Mouse (Mus musculus): ENCODE measurements around the gene Zer1. TPM values are rescaled to one million over a fixed set of nuclear protein-coding genes. Genes with fewer than 3 reads are reported as not detected.
"Not testable (repeated sequence)": the region's sequence is repeated elsewhere in the genome, so short reads cannot be mapped to it uniquely, and the experiment has no call there.

The Zer1 gene
- polyA plus RNA-seq (2014; fragmentation: Nextera tagmentation; extraction: Ambion mirVana): 5.1 and 6.0 TPM in 2 replicates

DNA sequence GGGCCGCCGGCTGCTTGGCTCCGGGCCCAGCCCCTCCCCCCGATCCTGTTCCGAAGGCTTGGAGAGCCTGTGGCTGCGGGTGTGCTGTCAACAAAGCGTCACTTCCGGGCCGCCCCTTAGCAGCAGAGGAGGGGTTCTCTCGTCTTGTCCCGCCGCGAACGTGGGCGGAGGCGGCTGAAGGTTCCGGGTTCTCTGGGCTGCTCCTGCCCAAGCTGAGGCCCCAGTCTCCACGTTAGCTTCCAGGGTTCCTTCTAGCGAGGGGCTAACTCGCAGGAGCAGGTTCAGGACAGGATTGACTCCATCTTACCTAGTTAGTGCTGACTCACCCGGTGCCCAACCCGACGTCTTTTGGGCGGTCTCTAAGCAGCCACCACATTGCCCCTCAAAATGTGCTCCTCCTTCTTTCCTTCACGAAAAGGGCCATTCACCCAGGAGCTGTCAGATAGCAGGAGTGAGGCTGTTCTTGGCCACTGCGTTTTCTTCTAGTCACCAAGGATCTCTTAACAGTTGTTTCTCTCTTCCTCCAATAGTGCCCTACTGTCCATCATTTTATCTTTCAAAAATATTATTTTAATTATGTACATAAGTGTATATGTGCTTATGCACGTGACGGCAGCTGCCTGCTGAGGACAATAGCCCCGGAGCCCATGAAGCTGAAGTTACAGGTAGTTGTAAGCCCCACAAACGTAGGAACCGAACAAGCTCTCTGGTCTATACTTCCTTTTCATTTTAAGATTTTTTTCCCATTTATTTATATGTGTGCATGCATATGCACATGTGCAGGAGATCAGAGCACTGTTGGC, at the start of gene Zer1:
Zer1 (minus strand) TSS at position 114 of the 803 bp plus-strand sequence.
- no peaks in the 10 kb centered on the region for H3K9me3 ChIP-seq (ENCODE audit: control insufficient read depth, low read length)
- no peaks in the 10 kb centered on the region for H3K36me3 ChIP-seq (ENCODE audit: control insufficient read depth, insufficient read depth, low read length)
- peak within 1 kb of the TSS; percentile 64 for H3K27ac ChIP-seq (ENCODE audit: low read depth, low read length)
- peak; percentile 98 for DNase-seq (ENCODE audit: low spot score, missing footprints)
- H3K4me1 ChIP-seq (ENCODE audit: control insufficient read depth, insufficient read depth, low read length): peaks cover 15% of the 10 kb centered on the region
- peak; percentile 97 for ATAC-seq (ENCODE audit: low FRiP score)
- 10% methylated on average over 31 of the region's 31 CpGs for WGBS
- H3K9ac ChIP-seq (ENCODE audit: low read length): peak within 1 kb of the TSS; percentile 74
- H3K4me2 ChIP-seq: peak within 1 kb of the TSS; percentile 91
- H3K4me3 ChIP-seq (ENCODE audit: low read depth, low read length): peak within 1 kb of the TSS; percentile 64
- H3K27me3 ChIP-seq (ENCODE audit: control insufficient read depth, insufficient read depth, low read length): no peaks in the 10 kb centered on the region

DNA sequence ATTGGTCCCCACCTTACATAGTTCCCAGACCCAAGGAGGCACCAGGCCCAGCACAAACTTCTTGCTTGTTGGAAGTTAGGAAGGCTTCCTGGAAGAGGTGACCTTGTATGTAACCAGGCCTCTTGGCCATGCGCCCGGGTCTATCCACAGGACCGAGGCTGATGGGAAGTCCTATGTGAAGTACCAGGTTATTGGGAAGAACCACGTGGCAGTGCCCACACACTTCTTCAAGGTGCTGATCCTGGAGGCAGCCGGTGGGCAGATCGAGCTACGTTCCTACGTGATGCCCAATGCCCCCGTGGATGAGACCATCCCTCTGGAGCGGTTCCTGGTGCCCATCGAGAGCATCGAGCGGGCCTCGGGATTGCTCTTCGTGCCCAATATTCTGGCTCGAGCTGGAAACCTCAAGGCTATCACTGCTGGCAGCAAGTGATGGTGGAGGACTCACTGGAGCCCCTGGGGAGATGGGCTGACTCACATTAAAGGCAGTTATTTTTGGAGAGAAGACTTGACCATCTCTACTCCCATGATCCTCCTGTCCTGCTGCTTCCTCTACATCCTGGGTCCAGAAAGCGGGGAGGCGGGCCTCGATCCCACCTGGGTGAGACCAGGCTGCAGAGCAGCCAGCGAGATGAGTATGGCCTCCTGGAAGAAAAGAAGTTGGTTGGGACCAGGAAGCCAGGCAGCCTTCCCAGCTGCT, 49.3 kb upstream of the Zer1 start:
- Histone ChIP-seq H3K4me1 (ENCODE audit: control insufficient read depth, insufficient read depth, low read length) (peaks cover 11% of the 10 kb centered on the region), H3K9me3 (ENCODE audit: control insufficient read depth, low read length) (no peaks in the 10 kb centered on the region), H3K27me3 (ENCODE audit: control insufficient read depth, insufficient read depth, low read length) (no peaks in the 10 kb centered on the region), H3K4me3 (ENCODE audit: low read depth, low read length) (no peak overlapping the region), H3K4me2 (no peak overlapping the region), H3K27ac (ENCODE audit: low read depth, low read length) (no peak overlapping the region), H3K36me3 (ENCODE audit: control insufficient read depth, insufficient read depth, low read length) (peaks cover 22% of the 10 kb centered on the region), H3K9ac (ENCODE audit: low read length) (no peak overlapping the region)
- ATAC-seq (ENCODE audit: low FRiP score) (no peak), DNase-seq (ENCODE audit: low spot score, missing footprints) (no peak)
- WGBS: 96% methylated on average over 20 of the region's 20 CpGs

DNA sequence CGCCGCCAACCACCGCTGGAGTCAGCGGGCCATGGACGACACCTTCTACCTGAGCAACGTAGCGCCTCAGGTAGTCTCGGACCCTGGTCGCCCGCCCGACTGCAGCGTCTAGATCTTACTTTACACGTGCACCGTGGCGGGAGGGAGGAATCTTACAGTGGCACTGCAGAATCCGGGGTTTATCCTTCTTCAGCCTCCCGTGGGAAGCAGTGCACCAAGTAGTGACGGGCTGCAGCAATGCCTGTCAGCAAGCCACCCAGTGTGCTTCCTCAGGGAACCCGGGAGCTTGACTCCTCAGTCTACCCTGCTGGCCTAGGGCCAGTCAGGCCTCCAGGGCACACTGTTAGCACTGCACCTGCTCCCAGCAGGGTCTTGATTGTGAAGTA, 47.6 kb upstream of the Zer1 start:
- peaks cover 2% of the 10 kb centered on the region; the same call in 1 of the 2 replicates for H3K9me3 ChIP-seq (ENCODE audit: control insufficient read depth, low read length)
- peak overlapping the region; percentile 91 for H3K4me2 ChIP-seq
- peak overlapping the region; percentile 68 for H3K4me3 ChIP-seq (ENCODE audit: low read depth, low read length)
- H3K27ac ChIP-seq (ENCODE audit: low read depth, low read length): peak overlapping the region; percentile 79
- ATAC-seq (ENCODE audit: low FRiP score): no peak; the same call in none of the 2 replicates
- peaks cover 5% of the 10 kb centered on the region for H3K4me1 ChIP-seq (ENCODE audit: control insufficient read depth, insufficient read depth, low read length)
- peak; percentile 89 for DNase-seq (ENCODE audit: low spot score, missing footprints)
- peak overlapping the region; percentile 69 for H3K9ac ChIP-seq (ENCODE audit: low read length)
- 3% methylated on average over 19 of the region's 19 CpGs for WGBS
- peaks cover 22% of the 10 kb centered on the region for H3K36me3 ChIP-seq (ENCODE audit: control insufficient read depth, insufficient read depth, low read length)
- H3K27me3 ChIP-seq (ENCODE audit: control insufficient read depth, insufficient read depth, low read length): no peaks in the 10 kb centered on the region

DNA sequence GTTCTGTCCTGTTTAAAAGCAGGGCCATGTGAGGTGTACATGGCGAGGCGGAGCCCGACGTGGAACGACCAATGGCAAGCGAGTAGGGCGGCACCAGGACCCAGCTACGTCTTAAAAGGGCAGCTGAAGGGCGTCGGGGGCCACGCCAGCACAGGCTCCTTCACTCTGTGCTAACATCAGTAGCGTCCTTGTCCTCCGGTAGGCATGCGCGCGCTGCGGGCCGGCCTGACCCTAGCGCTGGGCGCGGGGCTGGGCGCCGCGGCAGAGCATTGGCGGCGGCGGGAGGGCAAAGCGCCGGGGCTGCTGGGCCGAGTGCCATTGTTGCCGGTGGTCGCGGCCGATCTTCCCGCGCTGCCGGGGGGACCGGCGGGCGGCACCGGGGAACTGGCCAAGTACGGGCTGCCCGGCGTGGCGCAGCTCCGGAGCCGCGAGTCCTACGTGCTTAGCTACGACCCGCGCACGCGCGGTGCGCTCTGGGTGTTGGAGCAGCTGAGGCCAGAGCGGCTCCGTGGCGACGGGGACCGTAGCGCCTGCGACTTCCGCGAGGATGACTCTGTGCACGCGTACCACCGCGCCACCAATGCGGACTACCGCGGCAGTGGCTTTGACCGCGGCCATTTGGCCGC, 47.1 kb upstream of the Zer1 start, which contains the start of gene Endog:
Endog (plus strand) TSS at position 123 of the 626 bp plus-strand sequence.
- ATAC-seq (ENCODE audit: low FRiP score) (peak; percentile 96), DNase-seq (ENCODE audit: low spot score, missing footprints) (peak; percentile 96)
- Histone ChIP-seq H3K4me1 (ENCODE audit: control insufficient read depth, insufficient read depth, low read length) (peaks cover 5% of the 10 kb centered on the region), H3K9ac (ENCODE audit: low read length) (peak within 1 kb of the TSS; percentile 69), H3K36me3 (ENCODE audit: control insufficient read depth, insufficient read depth, low read length) (peaks cover 20% of the 10 kb centered on the region), H3K9me3 (ENCODE audit: control insufficient read depth, low read length) (peaks cover 6% of the 10 kb centered on the region; the same call in 1 of the 2 replicates), H3K27ac (ENCODE audit: low read depth, low read length) (peak within 1 kb of the TSS; percentile 79), H3K4me3 (ENCODE audit: low read depth, low read length) (peak within 1 kb of the TSS; percentile 68), H3K27me3 (ENCODE audit: control insufficient read depth, insufficient read depth, low read length) (no peaks in the 10 kb centered on the region), H3K4me2 (peak within 1 kb of the TSS; percentile 91)
- WGBS: under 1% methylated on average over 75 of the region's 75 CpGs

DNA sequence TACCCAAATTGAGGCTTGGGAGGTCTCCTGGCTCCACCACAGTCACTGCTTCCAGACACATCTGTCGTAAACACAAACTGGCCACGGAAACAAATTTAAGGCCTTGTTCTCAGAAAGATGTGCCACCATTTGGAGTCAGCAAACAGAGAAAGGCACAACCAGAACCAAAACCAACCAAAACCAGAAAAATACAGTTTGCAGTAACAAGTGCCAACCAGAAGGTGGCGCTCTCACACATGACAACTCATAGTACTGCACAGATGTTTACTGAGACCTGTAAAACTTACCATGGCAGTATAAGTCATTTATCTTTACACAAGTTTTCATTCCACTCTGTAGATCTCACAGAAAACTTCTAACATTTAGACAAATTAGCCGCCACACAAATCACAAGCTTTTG, 42.3 kb upstream of the Zer1 start:
- Histone ChIP-seq H3K27me3 (ENCODE audit: control insufficient read depth, insufficient read depth, low read length) (no peaks in the 10 kb centered on the region), H3K4me2 (no peak overlapping the region), H3K9ac (ENCODE audit: low read length) (no peak overlapping the region), H3K9me3 (ENCODE audit: control insufficient read depth, low read length) (peaks cover 6% of the 10 kb centered on the region; the same call in 1 of the 2 replicates), H3K27ac (ENCODE audit: low read depth, low read length) (no peak overlapping the region), H3K4me1 (ENCODE audit: control insufficient read depth, insufficient read depth, low read length) (no peaks in the 10 kb centered on the region), H3K36me3 (ENCODE audit: control insufficient read depth, insufficient read depth, low read length) (no peaks in the 10 kb centered on the region), H3K4me3 (ENCODE audit: low read depth, low read length) (no peak overlapping the region)
- ATAC-seq (ENCODE audit: low FRiP score) (no peak), DNase-seq (ENCODE audit: low spot score, missing footprints) (peak; percentile 90)
- 59% methylated on average over 4 of the region's 4 CpGs for WGBS

DNA sequence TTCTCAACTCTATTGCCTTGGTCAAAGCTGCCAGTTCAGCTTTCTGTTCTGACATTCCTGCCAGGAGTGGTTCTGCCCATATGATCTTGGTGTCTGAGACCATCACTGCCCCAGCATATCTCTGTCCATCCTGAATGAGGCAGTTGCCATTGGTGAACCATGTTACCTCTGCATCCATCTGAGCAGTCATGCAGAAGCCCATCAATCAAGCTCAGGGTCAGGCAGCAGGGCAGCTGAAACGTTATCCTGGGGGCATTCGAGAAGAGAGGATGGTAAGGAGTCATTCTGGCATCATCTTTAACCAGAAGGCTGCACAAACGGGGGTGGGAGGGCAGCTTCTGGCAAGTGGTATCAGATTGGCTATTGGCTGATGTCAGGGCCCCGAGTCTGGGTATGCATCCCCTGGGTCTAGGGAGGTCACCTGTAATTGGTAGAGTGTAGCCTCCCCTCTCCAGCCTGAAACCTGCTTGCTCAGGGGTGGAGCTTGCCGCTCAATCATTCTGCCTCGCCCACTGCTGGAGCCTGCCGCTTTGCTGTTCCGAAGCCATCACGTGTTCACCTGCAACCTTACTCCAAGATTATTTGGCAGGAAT, 40.1 kb upstream of the Zer1 start:
- ATAC-seq (ENCODE audit: low FRiP score): no peak
- H3K9ac ChIP-seq (ENCODE audit: low read length): no peak overlapping the region
- no peak overlapping the region for H3K27ac ChIP-seq (ENCODE audit: low read depth, low read length)
- DNase-seq (ENCODE audit: low spot score, missing footprints): no peak
- 67% methylated on average over 9 of the region's 9 CpGs for WGBS
- H3K4me1 ChIP-seq (ENCODE audit: control insufficient read depth, insufficient read depth, low read length): no peaks in the 10 kb centered on the region
- no peaks in the 10 kb centered on the region for H3K27me3 ChIP-seq (ENCODE audit: control insufficient read depth, insufficient read depth, low read length)
- no peak overlapping the region for H3K4me2 ChIP-seq
- peaks cover 6% of the 10 kb centered on the region; the same call in 1 of the 2 replicates for H3K9me3 ChIP-seq (ENCODE audit: control insufficient read depth, low read length)
- no peaks in the 10 kb centered on the region for H3K36me3 ChIP-seq (ENCODE audit: control insufficient read depth, insufficient read depth, low read length)
- H3K4me3 ChIP-seq (ENCODE audit: low read depth, low read length): no peak overlapping the region

DNA sequence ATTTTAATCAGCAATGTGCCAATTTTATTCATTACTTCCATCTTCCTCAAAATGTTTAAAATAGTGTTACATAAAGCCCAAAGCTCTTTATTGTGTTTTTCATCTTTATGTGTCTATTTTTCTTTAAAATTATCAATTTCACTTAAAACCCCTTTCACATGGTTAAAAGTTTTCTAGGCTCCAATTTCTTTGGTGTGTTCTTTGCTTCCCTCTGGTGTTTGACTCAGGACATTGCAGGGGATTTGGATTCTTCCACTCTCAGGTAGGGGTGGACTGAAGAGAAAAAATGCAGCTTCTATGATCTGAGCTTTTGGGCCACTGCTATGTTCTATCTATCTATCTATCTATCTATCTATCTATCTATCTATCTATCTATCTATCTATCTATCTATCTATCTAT, 37.4 kb upstream of the Zer1 start:
- no peak for ATAC-seq (ENCODE audit: low FRiP score)
- no peak overlapping the region for H3K27ac ChIP-seq (ENCODE audit: low read depth, low read length)
- no peak overlapping the region for H3K4me3 ChIP-seq (ENCODE audit: low read depth, low read length)
- H3K27me3 ChIP-seq (ENCODE audit: control insufficient read depth, insufficient read depth, low read length): no peaks in the 10 kb centered on the region
- H3K9ac ChIP-seq (ENCODE audit: low read length): no peak overlapping the region
- peaks cover 3% of the 10 kb centered on the region; the same call in 1 of the 2 replicates for H3K9me3 ChIP-seq (ENCODE audit: control insufficient read depth, low read length)
- H3K36me3 ChIP-seq (ENCODE audit: control insufficient read depth, insufficient read depth, low read length): no peaks in the 10 kb centered on the region
- DNase-seq (ENCODE audit: low spot score, missing footprints): peak; percentile 88
- no peaks in the 10 kb centered on the region for H3K4me1 ChIP-seq (ENCODE audit: control insufficient read depth, insufficient read depth, low read length)
- H3K4me2 ChIP-seq: no peak overlapping the region

DNA sequence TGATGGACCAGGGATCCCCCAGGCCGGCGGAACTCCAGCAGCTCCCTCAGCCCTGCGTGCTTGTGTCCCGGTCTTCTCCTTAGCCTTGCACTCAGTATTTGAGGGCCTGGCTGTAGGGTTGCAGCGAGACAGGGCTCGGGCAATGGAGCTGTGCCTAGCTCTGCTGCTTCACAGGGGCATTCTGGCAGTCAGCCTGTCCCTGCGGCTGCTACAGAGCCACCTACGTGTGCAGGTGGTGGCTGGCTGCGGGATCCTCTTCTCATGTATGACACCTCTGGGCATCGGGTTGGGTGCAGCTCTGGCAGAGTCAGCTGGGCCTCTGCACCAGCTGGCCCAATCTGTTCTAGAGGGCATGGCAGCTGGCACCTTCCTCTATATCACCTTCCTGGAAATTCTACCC, 35.5 kb upstream of the Zer1 start:
- WGBS: 87% methylated on average over 6 of the region's 10 CpGs
- not testable (repeated sequence) for H3K36me3 ChIP-seq (ENCODE audit: control insufficient read depth, insufficient read depth, low read length); H3K9ac ChIP-seq (ENCODE audit: low read length); H3K4me2 ChIP-seq; ATAC-seq (ENCODE audit: low FRiP score); DNase-seq (ENCODE audit: low spot score, missing footprints); H3K27me3 ChIP-seq (ENCODE audit: control insufficient read depth, insufficient read depth, low read length); H3K4me3 ChIP-seq (ENCODE audit: low read depth, low read length); H3K27ac ChIP-seq (ENCODE audit: low read depth, low read length); H3K4me1 ChIP-seq (ENCODE audit: control insufficient read depth, insufficient read depth, low read length); H3K9me3 ChIP-seq (ENCODE audit: control insufficient read depth, low read length)
